Comparison of ENCODE assay signal across 14 mouse cellular contexts in the genomic region with DNA sequence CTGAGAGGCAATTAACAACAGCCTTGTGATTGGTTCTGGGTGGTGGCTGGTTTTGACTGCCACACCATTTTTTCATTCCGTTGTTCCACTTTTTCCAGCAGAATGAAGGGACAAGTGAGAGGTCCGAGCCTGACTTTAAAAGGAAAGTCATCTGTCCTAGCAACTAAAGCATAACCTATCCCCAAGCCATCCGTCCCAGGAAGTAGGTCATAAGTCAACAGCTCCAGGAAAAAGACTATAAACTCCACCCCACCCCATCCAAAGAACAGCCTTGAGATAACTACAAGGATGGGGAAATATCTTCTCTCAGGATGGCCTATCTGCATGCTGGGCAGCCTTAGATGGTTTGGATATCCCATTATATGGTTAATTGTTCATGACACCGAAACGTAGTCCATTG.
"Had no signal": no experiment of that assay in that cellular context is flagged by ENCODE, and none has a peak within 500 bp of the region (broad histone marks: within the 10 kb centered on the region; RNA-seq: fewer than 3 reads in every experiment).

No protein-coding gene starts in this region.

- H3K27me3 ChIP-seq: embryonic facial prominence, embryonic 12.5 days; embryonic facial prominence, embryonic 13.5 days; embryonic facial prominence, embryonic 15.5 days; forebrain, embryonic 12.5 days; forebrain, embryonic 13.5 days; forebrain, embryonic 15.5 days had no signal

- H3K4me3 ChIP-seq: embryonic facial prominence, embryonic 10.5 days; embryonic facial prominence, embryonic 12.5 days; embryonic facial prominence, embryonic 13.5 days; embryonic facial prominence, embryonic 15.5 days; erythroblast, embryonic 14.5 days; forebrain, embryonic 10.5 days; forebrain, embryonic 12.5 days; forebrain, embryonic 13.5 days; forebrain, embryonic 15.5 days; gastrocnemius, adult 2 months; heart, adult 2 months had no signal

- H3K4me1 ChIP-seq: embryonic facial prominence, embryonic 12.5 days; embryonic facial prominence, embryonic 15.5 days had no signal

- ATAC-seq: forebrain, embryonic 13.5 days; forebrain, embryonic 14.5 days; forebrain, embryonic 15.5 days; forebrain, embryonic 16.5 days; forebrain, postnatal 0 days had no signal

- H3K9me3 ChIP-seq: embryonic facial prominence, embryonic 10.5 days; embryonic facial prominence, embryonic 12.5 days; embryonic facial prominence, embryonic 13.5 days; embryonic facial prominence, embryonic 15.5 days; forebrain, embryonic 10.5 days; forebrain, embryonic 12.5 days; forebrain, embryonic 13.5 days; forebrain, embryonic 15.5 days had no signal

- H3K27ac ChIP-seq: embryonic facial prominence, embryonic 10.5 days; embryonic facial prominence, embryonic 12.5 days; embryonic facial prominence, embryonic 13.5 days; embryonic facial prominence, embryonic 15.5 days; forebrain, embryonic 10.5 days; forebrain, embryonic 12.5 days; forebrain, embryonic 13.5 days; forebrain, embryonic 15.5 days; gastrocnemius, adult 2 months; heart, adult 2 months had no signal

- H3K4me2 ChIP-seq: embryonic facial prominence, embryonic 12.5 days; embryonic facial prominence, embryonic 13.5 days; embryonic facial prominence, embryonic 15.5 days; forebrain, embryonic 12.5 days; forebrain, embryonic 13.5 days; forebrain, embryonic 15.5 days had no signal

- H3K36me3 ChIP-seq: embryonic facial prominence, embryonic 10.5 days; embryonic facial prominence, embryonic 12.5 days; embryonic facial prominence, embryonic 13.5 days; embryonic facial prominence, embryonic 15.5 days; forebrain, embryonic 10.5 days; forebrain, embryonic 12.5 days; forebrain, embryonic 15.5 days had no signal

- H3K9ac ChIP-seq: embryonic facial prominence, embryonic 12.5 days; embryonic facial prominence, embryonic 13.5 days; embryonic facial prominence, embryonic 15.5 days; forebrain, embryonic 12.5 days; forebrain, embryonic 13.5 days; forebrain, embryonic 15.5 days; forebrain, postnatal 0 days had no signal
